Mouse (Mus musculus): Measurements from ENCODE around the gene Fdxr. TPM values are rescaled to one million over a fixed set of nuclear protein-coding genes. Genes with fewer than 3 reads are reported as not detected.
A peak's percentile ranks its signal among the peaks of the same experiment; 100 is the strongest.

Gene Fdxr
- total RNA-seq (2015; ENCODE audit: low replicate concordance) (4.2 TPM in 1 of 2 replicates, not detected in the other), total RNA-seq (2017; ENCODE audit: low replicate concordance) (2.9 TPM in 1 of 2 replicates, not detected in the other)

DNA sequence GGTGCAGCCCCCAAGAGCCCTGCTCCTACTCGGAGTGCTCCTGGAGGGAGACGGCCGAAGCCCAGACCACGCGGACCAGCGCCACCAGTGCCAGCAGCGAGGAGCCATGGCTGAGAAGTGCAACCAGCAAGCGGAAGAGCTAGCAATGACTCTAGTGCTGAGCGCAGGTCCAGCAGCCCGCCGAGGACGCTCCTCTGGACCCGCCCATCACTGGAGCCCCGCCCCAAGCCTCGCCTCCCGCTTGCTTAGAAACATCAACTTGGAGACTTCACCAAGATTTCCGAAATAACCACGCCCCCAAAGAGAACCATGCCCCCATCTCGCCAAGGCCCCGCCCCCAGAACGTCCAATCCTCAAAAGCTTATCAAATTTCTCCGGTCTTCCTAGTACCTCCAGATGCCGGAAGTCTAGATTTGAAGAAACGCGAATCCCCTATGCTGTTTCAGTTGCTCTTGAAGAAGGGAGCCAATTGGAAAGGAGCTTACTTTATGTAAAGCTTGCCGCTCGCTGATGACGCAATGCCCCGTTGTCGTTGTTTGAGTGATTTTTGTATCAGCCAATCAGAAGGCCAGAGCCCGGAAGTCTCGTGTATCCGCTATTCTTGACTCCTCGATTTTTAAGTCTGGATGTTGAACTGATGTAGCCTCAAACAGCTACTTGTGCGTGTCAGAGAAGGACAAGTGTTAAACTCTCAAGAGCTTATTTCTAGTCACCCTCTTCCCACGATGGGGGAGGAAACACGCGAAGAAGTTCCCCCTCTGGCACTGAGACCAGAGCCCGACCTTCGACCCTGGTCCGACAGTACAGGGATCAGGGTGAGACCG is at the start of gene Fdxr:
Fdxr (minus strand) TSS at position 271 of the 824 bp plus-strand sequence.
- peak; percentile 92 for ATAC-seq (replicated peaks; ENCODE audit: low FRiP score, poor library complexity, severe bottlenecking)

DNA sequence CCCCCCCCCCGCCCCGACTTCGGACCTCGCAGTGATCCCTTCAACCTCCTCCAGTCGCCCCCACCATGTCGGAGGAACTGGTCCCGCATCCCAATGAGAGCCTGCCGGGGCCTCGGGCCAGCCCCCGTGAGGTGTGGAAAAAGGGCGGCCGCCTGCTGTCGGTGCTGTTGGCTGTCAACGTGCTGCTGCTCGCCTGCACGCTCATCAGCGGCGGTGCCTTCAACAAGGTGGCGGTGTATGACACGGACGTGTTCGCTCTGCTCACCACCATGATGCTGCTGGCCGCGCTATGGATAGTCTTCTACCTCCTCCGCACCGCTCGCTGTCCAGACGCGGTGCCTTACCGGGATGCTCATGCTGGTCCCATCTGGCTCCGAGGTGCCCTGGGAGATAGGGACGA is 46.5 kb upstream of the Fdxr start:
- ATAC-seq (replicated peaks; ENCODE audit: low FRiP score, poor library complexity, severe bottlenecking): no peak

DNA sequence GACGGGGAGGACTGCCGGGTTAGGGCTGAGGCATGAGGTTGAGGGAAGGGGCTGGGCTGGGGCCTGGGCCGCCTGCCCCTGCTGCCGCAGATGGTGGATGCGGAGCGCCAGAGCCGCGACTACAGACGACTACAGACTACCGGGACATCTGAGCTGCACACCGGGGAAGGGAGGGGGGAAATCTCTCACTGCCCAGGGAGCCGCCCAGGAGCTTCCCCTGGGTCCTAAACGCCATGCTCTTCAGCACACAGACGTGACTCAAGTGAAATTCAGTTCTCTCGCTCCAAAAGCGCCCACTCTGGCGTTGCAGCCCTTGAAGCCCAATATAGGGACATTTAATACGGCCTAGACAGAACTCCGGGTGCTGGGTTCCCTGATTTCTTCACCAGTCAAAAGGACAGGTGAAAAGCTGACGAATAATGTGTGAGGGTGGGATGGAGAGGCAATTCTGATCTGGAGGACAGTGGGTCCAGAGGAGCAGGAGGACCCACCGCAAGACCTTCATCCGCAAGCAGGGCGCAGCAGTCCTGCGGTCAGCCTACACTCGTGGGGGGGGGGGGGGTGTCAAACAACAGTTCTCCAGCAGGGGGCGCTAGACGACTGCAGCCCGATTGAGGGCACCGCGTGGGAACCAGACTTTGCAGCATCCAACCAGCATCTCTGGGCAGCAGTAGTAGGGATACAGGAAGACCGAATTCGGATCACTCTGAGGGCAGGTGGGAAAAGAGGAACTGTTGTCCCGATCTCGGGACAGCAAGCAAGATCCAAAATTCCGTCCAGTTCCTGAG is 45.2 kb upstream of the Fdxr start, which contains the start of gene Ush1g:
Ush1g (minus strand) TSS at position 136 of the 788 bp plus-strand sequence.
- peak; percentile 45; the same call in 1 of the 2 replicates for ATAC-seq (replicated peaks; ENCODE audit: low FRiP score, poor library complexity, severe bottlenecking)

DNA sequence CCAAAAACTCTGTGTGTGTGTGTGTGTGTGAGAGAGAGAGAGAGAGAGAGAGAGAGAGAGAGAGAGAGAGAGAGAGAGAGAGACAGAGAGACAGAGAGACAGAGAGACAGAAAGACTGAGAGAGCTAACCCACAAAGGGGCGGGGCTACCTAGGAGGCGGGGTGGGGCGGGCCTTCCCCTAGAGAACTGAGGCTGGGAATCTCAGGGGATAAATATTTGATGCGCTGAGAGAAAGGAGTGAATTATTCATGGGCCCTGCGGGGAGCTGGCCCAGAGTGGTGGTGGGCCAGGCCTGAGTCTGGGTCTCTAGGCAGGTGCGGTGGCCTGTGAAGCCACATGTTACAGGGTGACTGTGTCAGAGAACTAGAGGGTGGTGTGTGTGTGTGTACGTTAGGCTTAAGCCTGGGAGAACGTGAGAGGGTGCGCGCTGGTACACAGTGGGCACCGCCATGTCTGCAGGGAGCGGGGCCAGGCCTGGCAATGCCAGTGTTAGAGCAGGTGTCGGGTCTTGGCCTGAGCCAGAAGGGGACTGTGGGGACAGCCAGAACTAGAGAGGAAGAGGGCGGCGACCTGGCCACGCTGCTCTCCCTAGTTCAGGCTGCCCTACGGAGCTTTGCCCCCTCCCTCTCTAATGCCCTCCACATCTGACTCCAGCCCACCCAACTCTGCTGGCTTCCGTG is 43.0 kb upstream of the Fdxr start:
- ATAC-seq (replicated peaks; ENCODE audit: low FRiP score, poor library complexity, severe bottlenecking): no peak

DNA sequence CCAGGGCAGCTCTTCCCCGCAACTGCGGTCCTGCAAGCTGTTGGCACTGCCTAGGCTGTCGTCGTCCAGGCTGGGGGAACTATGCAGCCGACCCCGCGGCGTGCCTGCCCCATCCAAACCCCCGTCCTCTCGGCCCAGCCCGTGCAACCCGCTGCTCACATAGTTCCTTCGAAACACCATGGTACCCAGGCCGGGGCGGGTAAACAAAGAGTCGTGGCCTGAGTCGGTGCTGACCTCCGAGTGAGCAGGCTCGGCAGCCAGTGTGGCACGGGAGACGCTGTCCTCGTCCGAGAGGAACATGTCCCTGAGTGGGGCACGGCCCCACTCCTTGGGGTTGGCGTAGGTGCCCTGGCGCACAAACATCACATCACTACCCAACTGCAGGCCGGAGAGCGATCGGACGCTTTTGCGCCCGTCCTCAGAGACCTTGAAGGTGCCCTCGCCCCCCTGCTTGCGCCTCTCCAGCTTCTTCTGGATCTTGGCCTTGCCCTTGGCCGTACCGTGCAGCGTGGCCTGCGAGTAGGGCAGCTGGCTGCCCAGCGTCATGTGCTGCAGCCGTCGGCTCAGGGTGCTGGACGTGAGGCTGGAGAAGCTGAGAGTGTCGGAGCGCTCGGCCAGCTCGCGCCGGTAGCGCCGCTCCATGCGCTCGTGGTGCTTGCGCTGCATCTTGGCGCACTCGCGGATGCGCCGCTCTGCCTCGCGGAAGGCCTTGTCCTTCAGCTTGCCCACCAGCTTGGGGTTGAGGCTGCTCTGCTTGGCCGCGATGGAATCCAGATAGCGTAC is 41.6 kb upstream of the Fdxr start:
- no peak for ATAC-seq (replicated peaks; ENCODE audit: low FRiP score, poor library complexity, severe bottlenecking)

DNA sequence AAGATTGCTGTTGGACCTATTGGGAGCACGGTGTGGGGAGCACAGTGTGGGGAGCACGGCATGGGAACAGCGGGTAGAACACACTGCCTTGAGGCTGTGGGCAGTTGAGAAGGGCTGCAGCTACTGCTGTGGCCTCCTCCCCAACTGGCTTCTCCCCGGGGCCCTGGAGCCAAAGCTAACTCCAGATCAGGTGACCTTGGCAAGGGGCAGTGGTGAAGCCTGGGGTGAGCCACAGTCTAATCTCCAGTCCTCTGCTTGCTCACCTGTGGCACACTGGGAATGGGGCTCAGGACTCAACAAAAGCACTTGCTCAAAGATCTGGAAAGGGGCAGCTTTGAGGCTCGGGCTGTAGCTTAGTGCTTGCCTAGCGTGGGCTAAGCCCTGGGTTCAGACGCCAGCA is 40.4 kb upstream of the Fdxr start:
- no peak for ATAC-seq (replicated peaks; ENCODE audit: low FRiP score, poor library complexity, severe bottlenecking)

DNA sequence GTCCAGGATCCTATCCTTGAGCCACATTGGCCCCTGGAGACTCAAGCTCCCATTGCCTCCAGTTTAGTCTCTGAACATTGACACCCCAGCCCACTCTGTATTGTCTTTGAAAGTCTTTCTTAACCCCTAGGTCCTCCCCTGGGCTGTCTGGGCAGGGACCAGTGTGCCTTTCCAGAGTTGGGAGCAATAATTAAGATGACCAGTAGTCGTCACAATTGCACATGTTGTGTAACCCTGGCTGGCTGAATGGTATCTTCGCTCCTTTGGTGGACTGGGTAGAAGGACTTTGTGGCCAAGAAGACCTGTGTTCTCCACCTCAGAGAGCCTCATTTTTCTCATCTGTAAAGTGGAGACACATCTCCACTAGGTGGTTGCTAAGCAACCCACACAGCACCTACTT is 37.4 kb upstream of the Fdxr start:
- no peak for ATAC-seq (replicated peaks; ENCODE audit: low FRiP score, poor library complexity, severe bottlenecking)

DNA sequence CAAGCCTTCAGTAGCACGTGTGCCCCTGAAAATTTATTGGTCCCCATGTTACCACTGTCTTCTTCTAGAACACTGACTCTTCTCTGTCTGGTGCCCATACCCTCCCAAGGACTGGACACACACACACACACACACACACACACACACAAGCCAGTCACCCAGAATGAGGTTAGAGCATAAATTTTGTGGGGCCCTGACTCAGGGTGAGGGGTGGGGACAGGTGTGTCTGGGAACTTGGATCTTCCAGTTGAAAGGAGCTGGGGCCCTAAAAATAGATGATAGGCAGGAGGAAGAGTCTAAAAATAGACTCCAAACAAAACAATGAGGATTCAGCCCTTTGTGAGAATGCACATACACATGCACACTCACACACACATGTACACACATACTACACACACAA is 31.9 kb upstream of the Fdxr start:
- no peak for ATAC-seq (replicated peaks; ENCODE audit: low FRiP score, poor library complexity, severe bottlenecking)

DNA sequence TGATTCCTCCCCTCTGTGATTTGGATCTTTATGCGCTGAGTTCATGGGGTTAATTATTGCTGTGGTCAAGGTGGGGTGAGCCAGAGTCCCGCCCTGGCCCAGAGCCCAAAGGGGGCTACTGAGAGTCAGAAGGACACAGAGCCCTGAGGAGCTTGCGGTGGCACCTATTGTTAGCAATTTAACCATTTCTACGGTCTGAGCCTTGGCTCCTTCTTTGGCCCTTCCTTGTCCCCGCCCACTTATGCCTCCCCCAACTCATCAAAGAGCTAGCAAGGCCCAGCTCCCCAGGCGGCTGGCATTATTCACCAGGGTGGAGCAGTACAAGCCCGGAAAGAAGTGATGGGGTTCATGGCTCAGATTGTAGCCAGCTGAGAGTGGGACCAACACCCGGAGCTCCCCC is 30.0 kb upstream of the Fdxr start, which contains the start of gene Otop2:
Otop2 (plus strand) TSS at position 301 of the 400 bp plus-strand sequence.
- ATAC-seq (replicated peaks; ENCODE audit: low FRiP score, poor library complexity, severe bottlenecking): no peak

DNA sequence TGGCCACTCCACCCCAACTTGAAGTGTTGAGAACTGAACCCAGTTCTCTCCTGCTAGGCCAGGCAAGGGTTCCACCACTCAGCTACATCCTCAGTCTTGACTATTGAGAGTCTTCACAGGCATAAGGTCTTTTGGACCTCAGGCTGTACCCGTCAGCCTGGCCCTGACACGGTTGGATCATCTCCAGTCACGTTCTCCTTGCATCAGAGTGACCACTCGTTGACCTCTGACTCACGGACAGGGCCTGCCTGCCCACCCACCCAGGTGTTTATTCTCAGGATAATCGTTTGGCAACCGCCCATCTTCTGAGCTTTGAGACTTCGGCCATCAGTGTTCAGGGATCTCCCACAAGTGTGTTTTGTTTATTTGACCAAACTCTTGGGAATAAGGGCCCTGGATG is 26.3 kb upstream of the Fdxr start:
- no peak for ATAC-seq (replicated peaks; ENCODE audit: low FRiP score, poor library complexity, severe bottlenecking)

DNA sequence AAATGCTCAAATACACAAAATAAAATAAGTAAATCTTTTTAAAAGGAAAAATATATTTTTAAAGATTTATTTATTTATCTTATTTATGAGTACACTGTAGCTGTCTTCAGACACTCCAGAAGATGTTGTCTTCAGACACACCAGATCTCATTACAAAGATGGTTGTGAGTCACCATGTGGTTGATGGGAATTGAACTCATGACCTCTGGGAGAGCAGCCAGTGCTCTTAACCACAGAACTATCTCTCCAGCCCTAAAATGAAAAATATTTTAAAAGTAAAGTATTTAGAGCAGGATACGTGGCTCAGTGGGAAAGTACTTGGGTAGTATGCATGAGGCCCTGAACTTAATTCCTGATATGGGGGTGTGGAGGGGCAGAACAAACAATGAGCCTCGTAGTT is 24.5 kb upstream of the Fdxr start:
- ATAC-seq (replicated peaks; ENCODE audit: low FRiP score, poor library complexity, severe bottlenecking): no peak

DNA sequence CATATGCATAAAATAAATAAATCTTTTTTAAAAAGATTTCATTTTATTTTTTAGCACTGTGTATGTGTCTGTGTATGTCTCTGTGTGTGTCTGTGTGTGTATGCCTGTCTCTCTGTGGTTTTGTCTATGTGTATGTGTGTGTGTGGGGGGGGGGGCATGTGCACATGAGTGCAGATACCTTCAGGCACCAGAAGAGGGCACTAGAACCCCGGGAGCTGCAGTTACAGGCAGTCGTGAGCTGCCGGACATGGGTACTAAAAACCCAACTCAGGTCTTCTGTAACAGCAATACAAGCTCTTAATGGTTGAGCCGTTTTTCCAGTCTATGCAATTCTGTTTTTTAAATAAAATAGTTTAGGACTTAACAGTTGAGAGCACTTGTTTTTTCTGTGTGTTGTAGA is 23.9 kb upstream of the Fdxr start:
- ATAC-seq (replicated peaks; ENCODE audit: low FRiP score, poor library complexity, severe bottlenecking): no peak

DNA sequence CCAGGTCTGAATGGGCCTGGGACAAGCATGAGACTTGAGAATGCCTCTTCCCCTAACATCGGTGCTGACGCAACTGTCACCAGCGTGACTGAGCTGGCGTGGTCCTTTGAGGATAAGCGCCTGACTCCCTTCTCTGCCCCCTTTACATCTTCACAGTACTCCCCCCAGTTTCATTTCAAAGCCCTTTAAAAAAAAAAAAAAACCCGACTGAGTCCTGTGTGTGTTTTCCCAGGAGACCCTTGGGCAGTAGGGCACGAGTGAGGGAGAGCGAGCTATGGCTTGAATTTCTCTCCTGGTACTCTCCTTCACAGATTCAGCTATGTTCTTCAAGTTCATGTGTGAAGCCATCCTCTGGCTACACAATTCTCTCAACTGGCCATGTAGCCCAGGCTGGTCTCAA is 21.3 kb upstream of the Fdxr start:
- no peak for ATAC-seq (replicated peaks; ENCODE audit: low FRiP score, poor library complexity, severe bottlenecking)

DNA sequence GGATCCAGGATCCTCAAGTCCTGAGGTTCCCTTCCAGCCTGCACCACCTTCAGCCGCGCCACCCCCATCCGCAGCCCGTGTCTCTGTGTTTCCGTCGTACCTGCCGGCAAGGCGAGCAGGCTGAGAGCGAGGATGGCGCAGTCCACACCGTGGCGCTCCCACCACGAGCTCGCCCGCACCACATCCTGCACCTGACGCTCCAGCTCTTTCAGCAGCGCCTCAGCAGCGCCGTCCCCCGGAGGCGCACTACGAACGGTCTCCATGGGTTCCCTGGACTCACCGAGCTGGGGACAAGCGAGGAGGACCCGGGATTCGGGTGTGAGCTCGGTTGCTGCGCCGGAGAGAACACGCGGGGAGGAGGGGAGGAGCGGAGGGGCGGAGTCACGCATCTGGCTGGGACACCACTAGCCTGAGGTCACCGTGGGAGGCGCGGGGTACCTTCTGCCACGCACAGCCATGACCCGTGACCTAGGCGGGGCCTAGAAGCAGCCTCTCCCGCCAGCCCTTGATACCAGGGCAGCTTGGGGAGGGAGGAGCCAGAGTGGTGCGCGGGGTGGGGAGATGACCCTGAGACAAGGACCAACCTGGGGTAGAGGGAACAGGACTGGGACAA is 20.5 kb upstream of the Fdxr start, which contains the start of gene Fads6:
Fads6 (minus strand) TSS at position 450 of the 613 bp plus-strand sequence.
- 0 out of 2 replicates have a peak, but pooled peaks have one; percentile 28 for ATAC-seq (replicated peaks; ENCODE audit: low FRiP score, poor library complexity, severe bottlenecking)

DNA sequence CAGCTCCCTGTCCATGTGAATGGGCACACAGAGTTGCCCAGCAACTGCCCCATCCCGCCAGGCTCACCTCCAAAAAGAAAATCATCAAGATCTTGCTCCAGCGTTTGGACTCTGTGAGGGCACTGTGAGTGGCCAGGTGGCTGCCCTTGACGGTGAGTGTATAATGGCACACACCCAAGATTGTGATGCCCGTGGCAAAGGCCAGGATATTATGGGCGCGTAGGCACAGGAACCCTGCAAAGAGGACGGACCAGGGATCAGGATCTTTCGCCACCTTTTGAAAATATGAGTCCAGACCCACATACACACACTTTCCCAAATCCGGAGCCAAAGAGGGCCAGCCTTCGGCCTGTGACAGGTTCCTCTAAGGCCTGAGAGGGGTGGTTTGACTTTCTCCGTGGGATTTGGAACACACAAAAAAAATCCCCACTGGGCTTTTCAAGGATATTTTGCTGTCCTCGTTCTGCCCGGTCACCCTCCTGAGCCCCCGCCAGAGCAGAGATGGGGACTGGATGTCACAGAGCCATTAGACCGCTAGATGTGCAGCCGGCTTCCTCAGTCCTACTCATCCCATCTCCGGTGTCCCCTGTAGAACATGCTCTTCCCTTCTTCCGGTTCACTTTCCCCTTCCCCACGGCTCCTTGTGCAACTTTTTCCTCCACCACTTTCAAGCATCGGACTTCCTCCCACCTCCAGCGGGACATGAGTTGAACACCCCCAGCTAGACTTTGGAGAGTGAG is 19.8 kb upstream of the Fdxr start:
- ATAC-seq (replicated peaks; ENCODE audit: low FRiP score, poor library complexity, severe bottlenecking): no peak

DNA sequence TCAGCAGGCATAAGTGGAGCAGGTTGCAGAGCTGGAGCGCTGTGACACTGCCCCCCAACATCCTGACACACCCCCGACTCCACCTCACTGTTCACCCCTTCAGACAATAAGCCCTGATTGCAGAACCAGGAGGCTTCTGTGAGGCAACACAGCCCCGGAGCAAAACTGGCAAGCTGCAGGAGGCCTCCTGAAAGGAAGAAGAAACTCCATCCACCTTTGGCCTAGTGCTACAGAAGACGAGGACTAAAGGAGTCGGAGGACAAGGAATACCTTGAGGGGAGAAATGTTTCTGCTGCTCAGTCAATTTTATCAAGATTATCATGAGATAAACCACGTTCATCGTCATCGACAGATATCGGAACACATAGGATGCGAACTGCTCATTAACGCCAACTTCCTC is 19.1 kb upstream of the Fdxr start:
- no peak for ATAC-seq (replicated peaks; ENCODE audit: low FRiP score, poor library complexity, severe bottlenecking)

DNA sequence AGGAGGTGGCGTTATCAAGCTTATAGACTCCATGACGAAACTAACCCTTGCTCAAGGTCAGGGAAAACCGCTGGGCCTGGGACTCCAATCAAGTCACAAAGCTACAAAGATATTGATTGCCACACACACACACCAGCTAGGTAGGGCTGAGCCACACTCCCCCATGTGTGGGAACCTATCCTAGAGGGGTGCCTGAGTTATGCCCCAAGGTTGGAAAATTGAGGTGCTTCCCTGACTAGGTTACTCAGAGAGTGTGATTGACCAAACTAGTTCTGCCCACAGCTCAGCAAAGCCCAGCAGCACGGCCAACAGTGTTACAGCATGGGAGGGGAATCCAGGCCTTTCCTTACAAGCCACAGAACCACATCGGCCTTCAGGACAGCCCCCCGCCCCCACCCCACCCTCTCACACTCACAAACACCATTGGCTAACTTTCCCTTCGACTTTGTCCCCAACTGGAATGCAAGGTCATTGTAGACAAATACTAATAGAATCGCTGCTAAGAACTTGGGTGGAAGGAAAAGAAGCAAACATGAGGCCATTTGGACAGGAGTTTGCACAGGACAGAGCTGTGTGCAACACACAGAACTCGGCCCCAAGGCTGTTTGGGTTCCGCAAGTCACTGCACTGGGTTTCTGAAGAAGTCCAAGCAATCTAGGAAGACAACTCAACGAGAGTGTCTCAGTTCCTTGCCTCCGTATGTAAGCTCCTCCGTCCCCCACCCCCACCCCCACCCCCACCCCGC is 16.0 kb upstream of the Fdxr start:
- no peak for ATAC-seq (replicated peaks; ENCODE audit: low FRiP score, poor library complexity, severe bottlenecking)

DNA sequence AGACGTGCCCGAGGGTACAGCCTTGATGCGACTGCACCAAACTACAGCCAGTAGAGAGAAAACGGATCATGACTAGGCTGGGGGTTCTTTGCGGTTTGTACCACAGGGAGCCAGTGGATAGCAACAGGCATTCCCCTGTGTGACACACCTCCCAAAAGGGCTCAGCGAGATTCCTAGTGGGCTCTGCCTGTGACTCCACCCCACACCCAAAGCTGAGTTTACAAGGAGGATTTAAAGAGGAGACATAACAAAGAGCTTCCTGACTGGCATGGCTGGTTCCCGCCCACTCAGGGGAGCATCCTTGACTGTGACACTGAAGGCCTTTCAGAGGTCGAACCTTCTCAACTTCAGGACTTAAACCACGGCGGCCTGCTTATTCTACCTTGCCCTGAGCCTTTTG is 14.7 kb upstream of the Fdxr start:
- no peak for ATAC-seq (replicated peaks; ENCODE audit: low FRiP score, poor library complexity, severe bottlenecking)

Measured in erythroblast, adult 5-6 weeks (primary cell).